Mouse (Mus musculus) left cerebral cortex, adult 18-20 months (tissue): ENCODE results near the gene Gpatch2l. TPM values are rescaled to one million over a fixed set of nuclear protein-coding genes. Genes with fewer than 3 reads are reported as not detected.

ENCODE experiments used
- DNase-seq, 2 experiments: peaks; one replicate each; pipeline ENCODE4 v3.0.0; 2021 to 2022; ENCODE audit warnings: low spot score in 2 of 2, mixed read lengths in 1 of 2
- long read RNA-seq, 2 experiments: library from polyadenylated mRNA; stranded (forward); transcript quantifications; one replicate each; pipeline ENCODE4 v2.0.0; 2021
- total RNA-seq, 2 experiments: library from RNA; stranded (reverse); gene quantifications; 2 replicates each; pipeline ENCODE4 v1.2.3; 2021

Gpatch2l gene
- total RNA-seq: 10 to 100 TPM; 33.4 to 36.2 TPM
- long read RNA-seq, experiment 1, full-length matches to known transcripts: 26 of 37 reads
- long read RNA-seq, experiment 1, partial matches to known transcripts: 4 of 37 reads
- long read RNA-seq, experiment 1, other reads (novel, unspliced or antisense): 7 of 37 reads
- long read RNA-seq, experiment 2, full-length matches to known transcripts: 22 of 30 reads
- long read RNA-seq, experiment 2, partial matches to known transcripts: 2 of 30 reads
- long read RNA-seq, experiment 2, other reads (novel, unspliced or antisense): 6 of 30 reads

GRCm38 (mm10) chr12:86241604-86242536, at the start of gene Gpatch2l:
Gene Gpatch2l (plus strand): TSS chr12:86241858.
- DNase-seq: peak; percentile 94 to 96

- no peak for DNase-seq
Measured at GRCm38 (mm10) chr12:86192036-86192449, 49.6 kb upstream of the Gpatch2l start.

GRCm38 (mm10) chr12:86196944-86197343, 44.7 kb upstream of the Gpatch2l start:
- DNase-seq: no peak

GRCm38 (mm10) chr12:86203443-86204057, 38.1 kb upstream of the Gpatch2l start:
- DNase-seq: no peak

GRCm38 (mm10) chr12:86211099-86211520, 30.5 kb upstream of the Gpatch2l start:
- DNase-seq: no peak

GRCm38 (mm10) chr12:86212693-86213470, 28.8 kb upstream of the Gpatch2l start:
- DNase-seq: no peak

GRCm38 (mm10) chr12:86214201-86214600, 27.5 kb upstream of the Gpatch2l start:
- DNase-seq: no peak

- no peak for DNase-seq
Measured at GRCm38 (mm10) chr12:86216687-86217421, 24.8 kb upstream of the Gpatch2l start.

GRCm38 (mm10) chr12:86220200-86221021, 21.2 kb upstream of the Gpatch2l start:
- peak in 1 of 2 experiments; percentile 15 for DNase-seq

- no peak for DNase-seq
Measured at GRCm38 (mm10) chr12:86221074-86221703, 20.5 kb upstream of the Gpatch2l start.

- DNase-seq: no peak
Measured at GRCm38 (mm10) chr12:86234295-86234694, 7.4 kb upstream of the Gpatch2l start.

- no peak for DNase-seq
Measured at GRCm38 (mm10) chr12:86238736-86239135, 2.9 kb upstream of the Gpatch2l start.

GRCm38 (mm10) chr12:86242563-86242962, 905 bp downstream of the Gpatch2l start:
- no peak for DNase-seq

- DNase-seq: no peak
Measured at GRCm38 (mm10) chr12:86243936-86244335, 2.3 kb downstream of the Gpatch2l start.

- DNase-seq: no peak
Measured at GRCm38 (mm10) chr12:86250183-86250582, 8.5 kb downstream of the Gpatch2l start.

- DNase-seq: no peak
Measured at GRCm38 (mm10) chr12:86254910-86255309, 13.3 kb downstream of the Gpatch2l start.

- no peak for DNase-seq
Measured at GRCm38 (mm10) chr12:86271626-86272025, 30.0 kb downstream of the Gpatch2l start.

- DNase-seq: no peak
Measured at GRCm38 (mm10) chr12:86274246-86274645, 32.6 kb downstream of the Gpatch2l start.

- no peak for DNase-seq
Measured at GRCm38 (mm10) chr12:86275731-86276130, 34.1 kb downstream of the Gpatch2l start.
